Mouse (Mus musculus) myocyte (in vitro differentiated cells): ENCODE data around the gene Fbxo10. TPM values are rescaled to one million over a fixed set of nuclear protein-coding genes. Genes with fewer than 3 reads are reported as not detected.

ENCODE experiments used
- H3K27me3 ChIP-seq: one replicate; pipeline ENCODE4 v1.6.1; 2011; ENCODE audit not compliant: control insufficient read depth, insufficient read depth, insufficient read length
- H3K36me3 ChIP-seq: one replicate; pipeline ENCODE4 v1.6.1; 2011; ENCODE audit not compliant: control insufficient read depth, insufficient read depth
- H3K4me2 ChIP-seq: one replicate; pipeline ENCODE4 v1.6.1; 2011; ENCODE audit warnings: low read depth, control low read depth
- H3K4me3 ChIP-seq: one replicate; pipeline ENCODE4 v1.5.1; 2011; ENCODE audit warnings: mild to moderate bottlenecking, control low read depth, moderate library complexity
- H3K79me2 ChIP-seq: one replicate; pipeline ENCODE4 v1.6.1; 2011; ENCODE audit not compliant: control insufficient read depth, insufficient read depth
- H3ac ChIP-seq: one replicate; pipeline ENCODE4 v1.6.1; 2011; ENCODE audit not compliant: control insufficient read depth, insufficient read length
- CEBPB ChIP-seq: IDR thresholded peaks from 2 replicates; pipeline ENCODE4 v1.6.1; 2011; ENCODE audit warnings: mild to moderate bottlenecking, moderate library complexity; ENCODE audit not compliant: poor library complexity, insufficient read depth, severe bottlenecking
- E2F4 ChIP-seq: IDR thresholded peaks from one replicate; pipeline ENCODE4 v1.6.1; 2011; ENCODE audit warnings: mild to moderate bottlenecking, control low read depth, moderate library complexity; ENCODE audit not compliant: insufficient read depth
- MAX ChIP-seq: IDR thresholded peaks from one replicate; pipeline ENCODE4 v1.6.1; 2011; ENCODE audit warnings: low read depth, mild to moderate bottlenecking, control low read depth
- MYOD1 ChIP-seq, 3 experiments: IDR thresholded peaks; one replicate each; pipeline ENCODE4 v1.6.1; 2011; ENCODE audit warnings: control low read depth in 2 of 3, low read depth in 2 of 3, mild to moderate bottlenecking in 2 of 3, moderate library complexity in 1 of 3; ENCODE audit not compliant: insufficient read length in 2 of 3, control insufficient read depth in 1 of 3
- MYOG ChIP-seq, 3 experiments: IDR thresholded peaks; one replicate each; pipeline ENCODE4 v1.6.1; 2011; ENCODE audit warnings: control low read depth in 2 of 3, low read depth in 2 of 3, mild to moderate bottlenecking in 2 of 3; ENCODE audit not compliant: insufficient read length in 2 of 3, control insufficient read depth in 1 of 3, insufficient read depth in 1 of 3
- POLR2A ChIP-seq: IDR thresholded peaks from one replicate; pipeline ENCODE4 v1.6.1; 2011; ENCODE audit warnings: low read depth, mild to moderate bottlenecking, control low read depth, moderate library complexity; ENCODE audit not compliant: insufficient read length
- POLR2AphosphoS2 ChIP-seq: IDR thresholded peaks from one replicate; pipeline ENCODE4 v1.6.1; 2011; ENCODE audit warnings: low read depth, control low read depth; ENCODE audit not compliant: insufficient read length
- REST ChIP-seq: IDR thresholded peaks from one replicate; pipeline ENCODE4 v1.6.1; 2011; ENCODE audit warnings: mild to moderate bottlenecking, control low read depth, moderate library complexity; ENCODE audit not compliant: insufficient read depth, insufficient read length
- SRF ChIP-seq: IDR thresholded peaks from one replicate; pipeline ENCODE4 v1.6.1; 2011; ENCODE audit warnings: low read depth; ENCODE audit not compliant: control insufficient read depth, insufficient read length
- TCF12 ChIP-seq: IDR thresholded peaks from one replicate; pipeline ENCODE4 v1.6.1; 2011; ENCODE audit warnings: mild to moderate bottlenecking, control low read depth; ENCODE audit not compliant: poor library complexity, insufficient read depth, severe bottlenecking
- TCF3 ChIP-seq: IDR thresholded peaks from one replicate; pipeline ENCODE4 v1.6.1; 2011; ENCODE audit warnings: low read depth, control low read depth; ENCODE audit not compliant: insufficient read length
- USF1 ChIP-seq: IDR thresholded peaks from one replicate; pipeline ENCODE4 v1.6.1; 2011; ENCODE audit warnings: low read depth, mild to moderate bottlenecking, control low read depth, moderate library complexity
- polyA plus RNA-seq: library from polyadenylated mRNA; unstranded; fragments of >200 nt; fragmentation: generic; extraction: Trizol; gene quantifications from one replicate; pipeline ENCODE4 v1.2.1, GENCODE M21; 2012; ENCODE audit warnings: missing spikeins

Gene Fbxo10
- polyA plus RNA-seq, 1 experiment, result 7.8 TPM

DNA sequence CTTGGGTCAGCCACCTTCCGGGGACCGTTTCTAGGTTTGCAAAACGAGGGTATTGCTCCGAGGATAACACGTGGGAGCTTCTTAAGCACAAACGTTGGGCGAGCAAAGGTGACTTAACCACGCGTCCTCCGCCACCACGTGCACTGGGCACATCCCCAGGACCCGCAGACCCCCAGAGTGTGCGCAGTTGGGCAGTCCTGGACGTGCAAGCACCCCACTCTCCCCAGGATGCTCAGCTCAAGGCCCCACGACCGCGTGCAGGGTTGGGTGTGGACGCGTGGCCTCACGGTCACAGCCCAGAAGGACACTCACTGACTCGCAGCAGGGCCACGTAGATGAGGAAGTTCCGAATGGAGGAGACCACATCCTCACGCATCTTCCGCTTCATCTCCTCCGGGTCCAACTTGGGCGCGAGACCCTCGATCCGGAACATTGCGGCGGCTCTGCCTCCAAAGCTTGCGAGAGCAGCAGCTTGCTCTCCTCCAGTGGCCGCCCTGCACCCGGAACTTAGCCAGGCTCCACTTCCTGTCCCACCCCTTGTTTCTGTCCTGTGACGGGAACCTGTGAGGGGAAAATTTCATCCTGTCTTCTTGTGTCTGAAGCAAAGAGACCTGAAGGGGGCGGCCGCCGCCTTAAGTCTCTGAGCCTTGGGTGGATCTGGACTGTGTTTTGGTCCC lies 23.3 kb upstream of the Fbxo10 start, which contains the start of gene Tomm5:
Gene Tomm5 (minus strand): TSS at position 514 of the 677 bp plus-strand sequence.
- H3K79me2 ChIP-seq, result peaks cover 28% of the 10 kb centered on the region
- TF ChIP-seq POLR2AphosphoS2 (peak; percentile 84), MYOD1 (IDR thresholded peaks at IDR 0.05; ENCODE audit: control insufficient read depth in 1 of 3, insufficient read length in 2 of 3, low read depth in 2 of 3) (no peak), SRF (no peak), CEBPB (no peak), MYOG (IDR thresholded peaks at IDR 0.05; ENCODE audit: control insufficient read depth in 1 of 3, insufficient read depth in 1 of 3, insufficient read length in 2 of 3, low read depth in 2 of 3) (no peak), POLR2A (peak; percentile 85), MAX (peak; percentile 4)
- H3K4me2 ChIP-seq, result peak within 1 kb of the TSS; percentile 86
- no peaks in the 10 kb centered on the region for H3K27me3 ChIP-seq
- peak within 1 kb of the TSS; percentile 51 for H3ac ChIP-seq
- peaks cover 18% of the 10 kb centered on the region for H3K36me3 ChIP-seq
- peak within 1 kb of the TSS; percentile 90 for H3K4me3 ChIP-seq

DNA sequence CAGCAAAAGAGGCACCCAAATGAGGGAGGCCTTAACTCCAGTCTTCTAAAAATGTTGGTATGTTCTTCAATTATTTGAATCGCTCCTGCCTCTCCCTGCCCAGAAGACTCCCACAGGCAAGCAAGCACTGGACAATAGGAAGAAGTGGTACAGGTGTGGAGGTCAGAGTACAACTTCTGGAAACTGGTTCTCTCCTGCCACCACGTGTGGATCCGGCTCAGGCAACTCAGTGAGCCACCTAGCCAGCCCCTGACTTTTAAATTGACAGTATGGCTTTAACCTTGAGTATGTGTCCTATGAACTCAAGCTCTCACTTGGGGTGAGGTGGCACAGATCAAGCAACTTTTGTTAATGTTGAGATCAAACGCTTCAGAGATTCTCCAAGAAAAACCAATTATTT lies 22.7 kb upstream of the Fbxo10 start:
- Histone ChIP-seq H3K79me2 (peaks cover 28% of the 10 kb centered on the region), H3K4me3 (peak overlapping the region; percentile 90), H3K36me3 (peaks cover 18% of the 10 kb centered on the region), H3K27me3 (no peaks in the 10 kb centered on the region), H3ac (peak overlapping the region; percentile 51), H3K4me2 (peak overlapping the region; percentile 86)
- TF ChIP-seq USF1, result no peak
- TF ChIP-seq MAX, result no peak
- TF ChIP-seq MYOG (IDR thresholded peaks at IDR 0.05; ENCODE audit: control insufficient read depth in 1 of 3, insufficient read depth in 1 of 3, insufficient read length in 2 of 3, low read depth in 2 of 3), result no peak
- TF ChIP-seq TCF3, result no peak
- TF ChIP-seq TCF12, result no peak

DNA sequence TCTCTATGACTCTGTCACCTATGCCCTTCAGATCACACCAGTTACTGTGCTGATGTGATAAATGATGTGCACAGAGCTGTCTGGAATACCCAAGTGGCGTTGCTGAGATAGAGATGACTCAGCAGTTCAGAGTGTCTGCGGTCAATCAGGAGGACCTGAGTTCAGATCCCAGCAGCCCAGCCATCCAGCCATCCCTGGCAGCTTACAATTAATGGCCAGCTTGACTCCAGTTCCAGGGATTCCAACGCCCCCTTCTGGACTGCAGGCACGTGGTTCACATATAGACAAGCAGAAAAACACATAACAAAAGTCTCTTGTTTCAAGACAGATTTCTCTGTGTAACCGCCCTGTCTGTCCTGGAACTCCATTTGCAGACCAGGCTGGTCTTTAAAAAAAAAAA lies 22.0 kb upstream of the Fbxo10 start:
- Histone ChIP-seq H3K27me3 (no peaks in the 10 kb centered on the region), H3K79me2 (peaks cover 28% of the 10 kb centered on the region), H3K4me2 (peak overlapping the region; percentile 86), H3K36me3 (peaks cover 18% of the 10 kb centered on the region), H3K4me3 (peak overlapping the region; percentile 90), H3ac (no peak overlapping the region)
- TF ChIP-seq TCF3, result no peak
- no peak for TF ChIP-seq E2F4
- TF ChIP-seq MYOG (IDR thresholded peaks at IDR 0.05; ENCODE audit: control insufficient read depth in 1 of 3, insufficient read depth in 1 of 3, insufficient read length in 2 of 3, low read depth in 2 of 3), result no peak
- TF ChIP-seq TCF12, result no peak
- TF ChIP-seq POLR2AphosphoS2, result no peak
- no peak for TF ChIP-seq SRF
- TF ChIP-seq MYOD1 (IDR thresholded peaks at IDR 0.05; ENCODE audit: control insufficient read depth in 1 of 3, insufficient read length in 2 of 3, low read depth in 2 of 3), result no peak
- TF ChIP-seq MAX, result no peak
- TF ChIP-seq POLR2A, result no peak
- no peak for TF ChIP-seq REST

- H3K4me3 ChIP-seq, result no peak overlapping the region
- H3K27me3 ChIP-seq, result peaks cover 6% of the 10 kb centered on the region
- H3ac ChIP-seq, result no peak overlapping the region
- H3K79me2 ChIP-seq, result no peaks in the 10 kb centered on the region
- H3K4me2 ChIP-seq, result no peak overlapping the region
- TF ChIP-seq MYOD1 (IDR thresholded peaks at IDR 0.05; ENCODE audit: control insufficient read depth in 1 of 3, insufficient read length in 2 of 3, low read depth in 2 of 3), result no peak
- TF ChIP-seq USF1, result no peak
- no peak for TF ChIP-seq POLR2AphosphoS2
- TF ChIP-seq POLR2A, result no peak
- no peak for TF ChIP-seq CEBPB
- no peak for TF ChIP-seq MYOG (IDR thresholded peaks at IDR 0.05; ENCODE audit: control insufficient read depth in 1 of 3, insufficient read depth in 1 of 3, insufficient read length in 2 of 3, low read depth in 2 of 3)
- TF ChIP-seq E2F4, result no peak
- no peak for TF ChIP-seq MAX
- TF ChIP-seq REST, result no peak
- TF ChIP-seq TCF12, result no peak
- TF ChIP-seq TCF3, result no peak
- H3K36me3 ChIP-seq, result no peaks in the 10 kb centered on the region
Observed at GRCm38 (mm10) chr4:45097198-45097872, 12.9 kb upstream of the Fbxo10 start.

DNA sequence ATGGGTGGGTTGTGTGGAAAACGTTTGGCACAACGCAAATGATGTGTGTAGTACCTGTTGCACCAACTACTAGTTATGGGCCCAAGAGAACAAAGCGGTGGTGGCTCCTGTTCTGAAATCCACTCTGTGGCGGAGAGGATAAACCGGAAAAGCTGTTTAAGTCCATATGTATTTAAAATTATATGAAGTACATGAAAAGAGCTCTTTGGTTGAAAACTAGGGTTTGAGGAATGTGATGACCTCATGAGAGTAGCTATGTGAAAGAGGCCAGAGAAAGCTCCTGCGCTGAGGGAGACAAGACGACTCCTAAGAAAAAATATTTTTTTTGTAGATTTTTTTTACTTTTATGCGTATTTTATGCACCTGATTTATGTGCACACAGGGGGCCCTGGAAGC lies 489 bp upstream of the Fbxo10 start:
- TF ChIP-seq MAX (no peak), E2F4 (no peak), USF1 (no peak), MYOG (IDR thresholded peaks at IDR 0.05; ENCODE audit: control insufficient read depth in 1 of 3, insufficient read depth in 1 of 3, insufficient read length in 2 of 3, low read depth in 2 of 3) (no peak), REST (no peak), TCF3 (no peak), POLR2AphosphoS2 (no peak), TCF12 (no peak), CEBPB (no peak), MYOD1 (IDR thresholded peaks at IDR 0.05; ENCODE audit: control insufficient read depth in 1 of 3, insufficient read length in 2 of 3, low read depth in 2 of 3) (no peak), POLR2A (no peak), SRF (no peak)
- Histone ChIP-seq H3K27me3 (no peaks in the 10 kb centered on the region), H3K79me2 (peaks cover 11% of the 10 kb centered on the region), H3K4me3 (peak overlapping the region; percentile 43), H3K4me2 (peak overlapping the region; percentile 88), H3ac (peak overlapping the region; percentile 61), H3K36me3 (no peaks in the 10 kb centered on the region)
